9 mouse cellular contexts compared by ENCODE assay signal in genomic region chr10:14546111-14546551, GRCm38 (mm10). TPM values are rescaled to one million over a fixed set of nuclear protein-coding genes. Genes with fewer than 3 reads are reported as not detected.
DNase-seq lines count a peak whose midpoint lies in the region; ATAC-seq and TF ChIP-seq lines count a peak whose summit lies in the region.
"Had no signal": no experiment of that assay in that cellular context is flagged by ENCODE, and none has a peak within 500 bp of the region (broad histone marks: within the 10 kb centered on the region; RNA-seq: fewer than 3 reads in every experiment).

No protein-coding gene starts in this region.

- 0 out of 2 replicates have a peak, but pooled peaks have one; percentile 14 for TF ChIP-seq CTCF in kidney, postnatal 0 days (IDR thresholded peaks at IDR 0.05; ENCODE audit: low read depth)

- H3K4me2 ChIP-seq in liver, embryonic 12.5 days = no peak overlapping the region
- H3K4me2 ChIP-seq in embryonic facial prominence, embryonic 15.5 days (replicated peaks) = peak overlapping the region; percentile 99
- peak overlapping the region; percentile 97 for H3K4me2 ChIP-seq in kidney, postnatal 0 days (ENCODE audit: low read length)

- no peak for ATAC-seq in liver, embryonic 12.5 days
- ATAC-seq in embryonic facial prominence, embryonic 15.5 days (ENCODE audit: insufficient number of reproducible peaks, low FRiP score, low TSS enrichment, low read depth) = 0 out of 2 replicates have a peak, but pooled peaks have one; percentile 49
- no peak; the same call in 1 of the 2 replicates for ATAC-seq in kidney, postnatal 0 days (replicated peaks; ENCODE audit: low FRiP score, low read depth)
- ATAC-seq in erythroid progenitor cell, adult 5-6 weeks (replicated peaks; ENCODE audit: low FRiP score, poor library complexity, severe bottlenecking) = no peak
- ATAC-seq in CD4-positive, CD25-positive, alpha-beta regulatory T cell, adult 4 months = no peak

- peak; percentile 9 for DNase-seq in liver
- DNase-seq in kidney, postnatal 0 days (ENCODE audit: low spot score) = peak; percentile 58
- peak; percentile 29 for DNase-seq in neural tube, embryonic 10.5 days (ENCODE audit: extremely low spot score, low spot score)
- no peak for DNase-seq in left cerebral cortex, adult 9 months (ENCODE audit: low spot score in 2 of 2)
- DNase-seq: liver, embryonic 13.5 days had no signal

- H3K9me3 ChIP-seq in liver, embryonic 12.5 days (replicated peaks) = no peaks in the 10 kb centered on the region
- H3K9me3 ChIP-seq in embryonic facial prominence, embryonic 15.5 days (replicated peaks) = no peaks in the 10 kb centered on the region
- H3K9me3 ChIP-seq in kidney, postnatal 0 days (replicated peaks; ENCODE audit: low read length) = no peaks in the 10 kb centered on the region
- H3K9me3 ChIP-seq: liver, embryonic 13.5 days had no signal

- no peak overlapping the region for H3K4me3 ChIP-seq in liver, embryonic 12.5 days
- peak overlapping the region; percentile 78 for H3K4me3 ChIP-seq in embryonic facial prominence, embryonic 15.5 days (replicated peaks)
- H3K4me3 ChIP-seq in kidney, postnatal 0 days (replicated peaks; ENCODE audit: low read depth, low read length) = no peak overlapping the region

- H3K27me3 ChIP-seq in liver, embryonic 12.5 days (replicated peaks) = peaks cover 38% of the 10 kb centered on the region
- H3K27me3 ChIP-seq in embryonic facial prominence, embryonic 15.5 days = peaks cover 4% of the 10 kb centered on the region
- no peaks in the 10 kb centered on the region for H3K27me3 ChIP-seq in kidney, postnatal 0 days (ENCODE audit: insufficient read depth, low read length)

- H3K36me3 ChIP-seq in liver, embryonic 12.5 days = no peaks in the 10 kb centered on the region
- no peaks in the 10 kb centered on the region for H3K36me3 ChIP-seq in embryonic facial prominence, embryonic 15.5 days
- H3K36me3 ChIP-seq in kidney, postnatal 0 days (ENCODE audit: insufficient read depth, low read length) = no peaks in the 10 kb centered on the region
- H3K36me3 ChIP-seq: liver, embryonic 13.5 days had no signal

- H3K4me1 ChIP-seq in liver, embryonic 12.5 days = no peaks in the 10 kb centered on the region
- peaks cover 11% of the 10 kb centered on the region; the same call in 1 of the 2 replicates for H3K4me1 ChIP-seq in embryonic facial prominence, embryonic 15.5 days
- no peaks in the 10 kb centered on the region for H3K4me1 ChIP-seq in kidney, postnatal 0 days (replicated peaks; ENCODE audit: insufficient read depth, low read length)
- H3K4me1 ChIP-seq: liver, embryonic 13.5 days had no signal

- no peak overlapping the region for H3K27ac ChIP-seq in liver, embryonic 12.5 days
- H3K27ac ChIP-seq in embryonic facial prominence, embryonic 15.5 days (replicated peaks) = 0 out of 2 replicates have a peak overlapping the region, but pooled peaks have one; percentile 22
- no peak overlapping the region for H3K27ac ChIP-seq in kidney, postnatal 0 days
- H3K27ac ChIP-seq: liver, embryonic 13.5 days had no signal

- 26% methylated on average over 7 of the region's 7 CpGs for WGBS in liver, embryonic 12.5 days (ENCODE audit: insufficient replicate concordance)
- 20% methylated on average over 7 of the region's 7 CpGs for WGBS in embryonic facial prominence, embryonic 15.5 days
- WGBS in kidney, postnatal 0 days = 23% methylated on average over 7 of the region's 7 CpGs

- no peak overlapping the region for H3K9ac ChIP-seq in liver, embryonic 12.5 days
- no peak overlapping the region for H3K9ac ChIP-seq in embryonic facial prominence, embryonic 15.5 days
- no peak overlapping the region for H3K9ac ChIP-seq in kidney, postnatal 0 days (ENCODE audit: low read depth, low read length)

RNA-seq across cellular contexts. Expression of gene Adgrg6, which starts 0.7 kb away (rescaled TPM):
- polyA plus RNA-seq in liver, embryonic 12.5 days (2016; fragmentation: Nextera tagmentation; extraction: Ambion mirVana) = 0.78 and 1.1 TPM in 2 replicates
- polyA plus RNA-seq in embryonic facial prominence, embryonic 15.5 days (2015; fragmentation: Nextera tagmentation; extraction: Ambion mirVana) = 7.3 and 8.0 TPM in 2 replicates
- polyA plus RNA-seq in kidney, postnatal 0 days (2015; fragmentation: Nextera tagmentation; extraction: Ambion mirVana) = 3.8 and 4.9 TPM in 2 replicates
- not detected in 2 replicates for total RNA-seq in erythroid progenitor cell, adult 5-6 weeks (2015; ENCODE audit: low replicate concordance)
- total RNA-seq in erythroid progenitor cell, adult 5-6 weeks (2017; ENCODE audit: low replicate concordance) = not detected in 2 replicates
- polyA plus RNA-seq in CD4-positive, CD25-positive, alpha-beta regulatory T cell, adult 4 months (2017; shearing (Covaris generic)) = not detected

Comparison
In these comparisons a context has a peak if more than half of its experiments do, and no peak if none do; other contexts are left out.
1. DNase-seq: peak in liver (single experiment), kidney, postnatal 0 days (single experiment) and neural tube, embryonic 10.5 days (single experiment); none in left cerebral cortex, adult 9 months (0 of 2).